Mouse (Mus musculus) large intestine, adult 2 months (tissue): ENCODE results near the gene Leng8. TPM values are rescaled to one million over a fixed set of nuclear protein-coding genes. Genes with fewer than 3 reads are reported as not detected.
"Not testable (repeated sequence)": the region's sequence is repeated elsewhere in the genome, so short reads cannot be mapped to it uniquely, and the experiment has no call there.

Source experiments
- DNase-seq: peaks from one replicate; pipeline ENCODE4 v3.0.0-alpha.2; 2012; ENCODE audit warnings: low read depth, low spot score
- WGBS: fragments of 180-500 bp; shearing (Covaris S2); methylation state at CpG from one replicate; pipeline ENCODE4 v1.1.7; 2018; 5-methylcytosine and 5-hydroxymethylcytosine counted together
- polyA plus RNA-seq: library from polyadenylated mRNA; depleted of rRNA; stranded (reverse); fragments of >200 nt; gene quantifications from 2 replicates; pipeline ENCODE4 v1.2.3, GENCODE M21; 2012

The Leng8 gene
- polyA plus RNA-seq, 1 experiment, result 97.6 TPM

- 44% methylated on average over 6 of the region's 6 CpGs for WGBS
- no peak for DNase-seq
Measured at GRCm38 (mm10) chr7:4145552-4146190, 8.8 kb downstream of the Leng8 start.

GRCm38 (mm10) chr7:4146241-4147180, 9.7 kb downstream of the Leng8 start:
- no peak for DNase-seq

GRCm38 (mm10) chr7:4147371-4147770, 10.5 kb downstream of the Leng8 start:
- WGBS, result 36% methylated on average over 20 of the region's 20 CpGs
- no peak for DNase-seq

More at GRCm38 (mm10) chr7:4146241-4147180, 9.7 kb downstream of the Leng8 start:
- 52% methylated on average over 23 of the region's 23 CpGs for WGBS

- 56% methylated on average over 4 of the region's 4 CpGs for WGBS
Measured at GRCm38 (mm10) chr7:4147836-4148235, 11.0 kb downstream of the Leng8 start.

GRCm38 (mm10) chr7:4148341-4149208, 11.7 kb downstream of the Leng8 start:
- 14% methylated on average over 18 of the region's 18 CpGs for WGBS
- no peak for DNase-seq

More at GRCm38 (mm10) chr7:4147836-4148235, 11.0 kb downstream of the Leng8 start:
- no peak for DNase-seq

- DNase-seq, result no peak
- WGBS, result under 1% methylated on average over 64 of the region's 64 CpGs
Measured at GRCm38 (mm10) chr7:4149209-4150054, 12.6 kb downstream of the Leng8 start.

GRCm38 (mm10) chr7:4150059-4150541, 13.3 kb downstream of the Leng8 start, which contains the start of gene Leng9:
TSS of gene Leng9 (minus strand) at chr7:4150374.
- no peak for DNase-seq
- whole genome bisulfite sequencing, result 1% methylated on average over 14 of the region's 14 CpGs

GRCm38 (mm10) chr7:4150811-4151221, 14.0 kb downstream of the Leng8 start:
- WGBS, result 13% methylated on average over 14 of the region's 14 CpGs
- peak; percentile 99 for DNase-seq

- 12% methylated on average over 22 of the region's 22 CpGs for WGBS
Measured at GRCm38 (mm10) chr7:4151241-4151640, 14.4 kb downstream of the Leng8 start.

GRCm38 (mm10) chr7:4154356-4154755, 17.5 kb downstream of the Leng8 start:
- WGBS, result 48% methylated on average over 5 of the region's 5 CpGs
- DNase-seq, result no peak

More at GRCm38 (mm10) chr7:4151241-4151640, 14.4 kb downstream of the Leng8 start:
- no peak for DNase-seq

- no peak for DNase-seq
- 74% methylated on average over 4 of the region's 4 CpGs for WGBS
Measured at GRCm38 (mm10) chr7:4154976-4155375, 18.1 kb downstream of the Leng8 start.

- WGBS, result 91% methylated on average over 4 of the region's 4 CpGs
- not testable (repeated sequence) for DNase-seq
Measured at GRCm38 (mm10) chr7:4161596-4161995, 24.8 kb downstream of the Leng8 start.

- no peak for DNase-seq
- under 1% methylated on average over 11 of the region's 11 CpGs for WGBS
Measured at GRCm38 (mm10) chr7:4163571-4164072, 26.8 kb downstream of the Leng8 start.

- WGBS, result 1% methylated on average over 20 of the region's 20 CpGs
- DNase-seq, result no peak
Measured at GRCm38 (mm10) chr7:4164090-4164910, 27.5 kb downstream of the Leng8 start, which contains the start of gene Cdc42ep5. TSS of gene Cdc42ep5 (minus strand) at chr7:4164860.

GRCm38 (mm10) chr7:4165286-4165685, 28.4 kb downstream of the Leng8 start:
- WGBS, result 4% methylated on average over 3 of the region's 3 CpGs
- DNase-seq, result no peak

GRCm38 (mm10) chr7:4167098-4167497, 30.3 kb downstream of the Leng8 start:
- no peak for DNase-seq

- WGBS, result 30% methylated on average over 6 of the region's 6 CpGs
- DNase-seq, result no peak
Measured at GRCm38 (mm10) chr7:4170193-4170938, 33.5 kb downstream of the Leng8 start.
